14 mouse cellular contexts compared by ENCODE assay signal in genomic region chr15:81248341-81248679, GRCm38 (mm10). TPM values are rescaled to one million over a fixed set of nuclear protein-coding genes. Genes with fewer than 3 reads are reported as not detected.
DNase-seq lines count a peak whose midpoint lies in the region; ATAC-seq and TF ChIP-seq lines count a peak whose summit lies in the region.
"Had no signal": no experiment of that assay in that cellular context is flagged by ENCODE, and none has a peak within 500 bp of the region (broad histone marks: within the 10 kb centered on the region; RNA-seq: fewer than 3 reads in every experiment).

No protein-coding gene starts in this region.

- peak overlapping the region; percentile 56 for H3K4me3 ChIP-seq in gastrocnemius, adult 2 months
- no peak overlapping the region for H3K4me3 ChIP-seq in kidney, embryonic 16.5 days (ENCODE audit: low read length)
- no peak overlapping the region for H3K4me3 ChIP-seq in midbrain, embryonic 11.5 days (ENCODE audit: low read depth, low read length)
- H3K4me3 ChIP-seq in midbrain, embryonic 13.5 days (replicated peaks), result no peak overlapping the region
- H3K4me3 ChIP-seq: midbrain, embryonic 12.5 days had no signal

- no peaks in the 10 kb centered on the region for H3K27me3 ChIP-seq in kidney, embryonic 16.5 days (ENCODE audit: insufficient read depth, low read length)
- no peaks in the 10 kb centered on the region for H3K27me3 ChIP-seq in midbrain, embryonic 11.5 days (ENCODE audit: control insufficient read depth, insufficient read depth, low read length)
- no peaks in the 10 kb centered on the region for H3K27me3 ChIP-seq in midbrain, embryonic 13.5 days
- H3K27me3 ChIP-seq: midbrain, embryonic 12.5 days; Patski had no signal

- no peak for ATAC-seq in kidney, embryonic 16.5 days (ENCODE audit: low FRiP score, low TSS enrichment)
- ATAC-seq in midbrain, embryonic 11.5 days (ENCODE audit: low FRiP score), result no peak
- ATAC-seq in midbrain, embryonic 13.5 days, result no peak

- DNase-seq in gastrocnemius, adult 2 months, result no peak
- no peak for DNase-seq in gastrocnemius, postnatal 4 days (ENCODE audit: low spot score in 2 of 2)
- DNase-seq in kidney, adult 9 months, result no peak
- peak; percentile 4 for DNase-seq in midbrain, embryonic 11.5 days (ENCODE audit: low spot score, missing footprints)
- no peak for DNase-seq in thymus, postnatal 25 days
- DNase-seq in frontal cortex, postnatal 36 days (ENCODE audit: low spot score in 2 of 2), result no peak
- DNase-seq: cerebellum, adult 9-10 months; left cerebral cortex, postnatal 4 days; lung, adult 2 months had no signal

- H3K36me3 ChIP-seq in kidney, embryonic 16.5 days (ENCODE audit: insufficient read depth, low read length), result no peaks in the 10 kb centered on the region
- H3K36me3 ChIP-seq in midbrain, embryonic 11.5 days (ENCODE audit: control insufficient read depth, insufficient read depth, low read length), result no peaks in the 10 kb centered on the region
- no peaks in the 10 kb centered on the region for H3K36me3 ChIP-seq in midbrain, embryonic 13.5 days
- H3K36me3 ChIP-seq: midbrain, embryonic 12.5 days had no signal

- H3K4me1 ChIP-seq in kidney, embryonic 16.5 days (ENCODE audit: insufficient read depth, low read length), result peaks cover 18% of the 10 kb centered on the region
- H3K4me1 ChIP-seq in midbrain, embryonic 11.5 days (ENCODE audit: control insufficient read depth, insufficient read depth, low read length), result no peaks in the 10 kb centered on the region
- H3K4me1 ChIP-seq in midbrain, embryonic 13.5 days (replicated peaks), result no peaks in the 10 kb centered on the region

- H3K9me3 ChIP-seq in kidney, embryonic 16.5 days (ENCODE audit: low read length), result peaks cover 8% of the 10 kb centered on the region
- H3K9me3 ChIP-seq in midbrain, embryonic 11.5 days (ENCODE audit: control insufficient read depth, low read length), result no peaks in the 10 kb centered on the region
- H3K9me3 ChIP-seq in midbrain, embryonic 13.5 days, result peaks cover 4% of the 10 kb centered on the region; the same call in 1 of the 2 replicates
- H3K9me3 ChIP-seq: midbrain, embryonic 12.5 days had no signal

- intact Hi-C loops in gastrocnemius, adult 2 months (cut with DNase I), result loop anchor here (1.0 kb wide), 1 partner anchor 16 kb away; no protein-coding TSS in a partner anchor

- H3K4me2 ChIP-seq in kidney, embryonic 16.5 days (replicated peaks; ENCODE audit: low read depth, low read length), result peak overlapping the region; percentile 41
- no peak overlapping the region for H3K4me2 ChIP-seq in midbrain, embryonic 11.5 days
- no peak overlapping the region for H3K4me2 ChIP-seq in midbrain, embryonic 13.5 days (replicated peaks)
- H3K4me2 ChIP-seq: midbrain, embryonic 12.5 days had no signal

- H3K27ac ChIP-seq in gastrocnemius, adult 2 months, result peak overlapping the region; percentile 75
- peak overlapping the region; percentile 77 for H3K27ac ChIP-seq in kidney, embryonic 16.5 days (ENCODE audit: low read length)
- no peak overlapping the region for H3K27ac ChIP-seq in midbrain, embryonic 11.5 days (ENCODE audit: low read depth, low read length)
- H3K27ac ChIP-seq in midbrain, embryonic 13.5 days, result no peak overlapping the region
- H3K27ac ChIP-seq: midbrain, embryonic 12.5 days had no signal

- 54% methylated on average over 4 of the region's 4 CpGs for WGBS in kidney, embryonic 16.5 days
- 88% methylated on average over 4 of the region's 4 CpGs for WGBS in midbrain, embryonic 11.5 days
- 86% methylated on average over 4 of the region's 4 CpGs for WGBS in midbrain, embryonic 13.5 days

- H3K9ac ChIP-seq in kidney, embryonic 16.5 days (replicated peaks; ENCODE audit: low read length), result peak overlapping the region; percentile 35; the same call in 1 of the 2 replicates
- H3K9ac ChIP-seq in midbrain, embryonic 11.5 days (ENCODE audit: low read length), result no peak overlapping the region
- H3K9ac ChIP-seq in midbrain, embryonic 13.5 days (replicated peaks), result no peak overlapping the region
- H3K9ac ChIP-seq: midbrain, embryonic 12.5 days had no signal

- no peak for TF ChIP-seq CTCF in gastrocnemius, adult 2 months (IDR thresholded peaks at IDR 0.05)

RNA-seq across cellular contexts. Expression of gene Mchr1, which starts 13.0 kb away (rescaled TPM):
- total RNA-seq in gastrocnemius, adult 2 months (2021), result 1 to 10 TPM; 3.2 to 5.5 TPM
- 1 to 10 TPM; 2.7 to 3.9 TPM for total RNA-seq in gastrocnemius, postnatal 4 days (2021)
- polyA plus RNA-seq in kidney, embryonic 16.5 days (2015; fragmentation: Nextera tagmentation; extraction: Ambion mirVana), result 0.99 and 1.3 TPM in 2 replicates
- polyA plus RNA-seq in midbrain, embryonic 11.5 days (2014; fragmentation: Nextera tagmentation; extraction: Ambion mirVana), result 0.44 and 0.74 TPM in 2 replicates
- polyA plus RNA-seq in midbrain, embryonic 13.5 days (2015; fragmentation: Nextera tagmentation; extraction: Ambion mirVana), result 2.1 and 2.5 TPM in 2 replicates
- total RNA-seq: granulocyte monocyte progenitor cell, adult 5-6 weeks had no signal

RNA-seq across cellular contexts. Expression of gene Mrtfa, which starts 57.8 kb away (rescaled TPM):
- total RNA-seq in gastrocnemius, adult 2 months (2021), result 10 to 100 TPM; 18.8 to 28.1 TPM
- total RNA-seq in gastrocnemius, postnatal 4 days (2021), result 10 to 100 TPM; 54.1 to 55.7 TPM
- 22.6 and 28.3 TPM in 2 replicates for polyA plus RNA-seq in kidney, embryonic 16.5 days (2015; fragmentation: Nextera tagmentation; extraction: Ambion mirVana)
- 20.7 and 21.8 TPM in 2 replicates for polyA plus RNA-seq in midbrain, embryonic 11.5 days (2014; fragmentation: Nextera tagmentation; extraction: Ambion mirVana)
- 21.6 and 32.0 TPM in 2 replicates for polyA plus RNA-seq in midbrain, embryonic 13.5 days (2015; fragmentation: Nextera tagmentation; extraction: Ambion mirVana)

Comparison
In these comparisons a context has a peak if more than half of its experiments do, and no peak if none do; other contexts are left out.
1. H3K27ac ChIP-seq: peak in gastrocnemius, adult 2 months (single experiment) and kidney, embryonic 16.5 days (single experiment); none in midbrain, embryonic 11.5 days (single experiment) and midbrain, embryonic 13.5 days (single experiment).